Comparison of ENCODE assay signal across 10 mouse cellular contexts in the genomic region with DNA sequence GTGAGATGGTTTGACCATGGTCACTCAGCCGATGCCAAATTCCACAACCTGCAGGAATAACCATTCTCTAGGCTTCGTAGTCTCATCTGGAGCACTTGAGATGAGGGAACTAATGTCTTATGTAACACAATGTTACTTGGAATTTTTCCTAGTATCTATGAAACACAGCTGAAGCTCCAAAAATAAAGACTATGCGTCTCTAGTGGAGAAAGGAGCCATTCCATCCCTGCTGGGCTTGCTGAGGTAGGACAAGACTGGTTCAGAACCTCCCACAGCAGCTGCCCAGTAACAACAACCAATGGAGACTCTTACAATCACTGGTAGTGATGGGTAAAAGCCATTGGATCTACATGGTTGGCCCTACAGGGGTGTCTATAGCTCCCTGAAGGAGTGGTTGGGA.
"Had no signal": no experiment of that assay in that cellular context is flagged by ENCODE, and none has a peak within 500 bp of the region (broad histone marks: within the 10 kb centered on the region; RNA-seq: fewer than 3 reads in every experiment).

No protein-coding gene starts in this region.

- H3K36me3 ChIP-seq: kidney, embryonic 15.5 days; limb, embryonic 15.5 days; liver, embryonic 12.5 days had no signal

- H3K9me3 ChIP-seq: kidney, embryonic 15.5 days; limb, embryonic 15.5 days; liver, embryonic 12.5 days had no signal

- H3K27ac ChIP-seq: liver, embryonic 12.5 days had no signal

- H3K9ac ChIP-seq: kidney, embryonic 15.5 days; limb, embryonic 15.5 days; liver, embryonic 12.5 days had no signal

- H3K4me1 ChIP-seq: liver, embryonic 12.5 days had no signal

- DNase-seq: kidney, adult 2 months; layer of hippocampus, adult 9-11 months; layer of hippocampus, postnatal 36 days; right cerebral cortex, adult 18-20 months; right cerebral cortex, postnatal 25 days; thymus, postnatal 4 days had no signal

- H3K4me3 ChIP-seq: kidney, embryonic 15.5 days; limb, embryonic 15.5 days; liver, embryonic 12.5 days had no signal

- ATAC-seq: liver, embryonic 12.5 days had no signal

- H3K4me2 ChIP-seq: kidney, embryonic 15.5 days; limb, embryonic 15.5 days; liver, embryonic 12.5 days; midbrain, embryonic 11.5 days had no signal
